Mouse (Mus musculus) testis, adult 10 weeks (tissue): Measurements from ENCODE around the gene B4galt1. TPM values are rescaled to one million over a fixed set of nuclear protein-coding genes. Genes with fewer than 3 reads are reported as not detected.

Experiments
- polyA plus RNA-seq: library from polyadenylated mRNA; stranded (reverse); fragments of 350-450 nt; fragmentation: Illumina TruSeq; extraction: RNeasy Lipid Tissue Mini Kit (QIAGEN cat#74804); gene quantifications from one replicate; pipeline ENCODE4 v1.2.3, GENCODE M21; 2014; ENCODE audit warnings: low read depth, low replicate concordance

The B4galt1 gene
- polyA plus RNA-seq, result 14.4 TPM

GRCm38 (mm10) chr4:40853565-40854386 lies at the start of gene B4galt1:
Gene B4galt1 (minus strand): TSS chr4:40854005.

GRCm38 (mm10) chr4:40757780-40758420 lies 95.9 kb downstream of the B4galt1 start, which contains the start of gene Smu1:
Gene Smu1 (minus strand): TSS chr4:40757923.

Other genes starting within 250 kb of the B4galt1 start
- gene Aptx, start 150.8 kb downstream of the B4galt1 start, polyA plus RNA-seq, result 59.7 TPM
- gene Dnaja1, start 131.9 kb downstream of the B4galt1 start, polyA plus RNA-seq, result 631 TPM
- gene Smu1, start 96.1 kb downstream of the B4galt1 start, polyA plus RNA-seq, result 125 TPM
- gene Spink4, start 66.0 kb upstream of the B4galt1 start, polyA plus RNA-seq, result not detected
- gene Bag1, start 94.3 kb upstream of the B4galt1 start, polyA plus RNA-seq, result 901 TPM
- 65.7 TPM for gene Chmp5, start 94.4 kb upstream of the B4galt1 start, polyA plus RNA-seq
- 42.1 TPM for gene Nfx1, start 116.9 kb upstream of the B4galt1 start, polyA plus RNA-seq
- 51.3 TPM for gene Aqp7, start 194.1 kb upstream of the B4galt1 start, polyA plus RNA-seq
- 0.38 TPM for gene Aqp3, start 244.2 kb upstream of the B4galt1 start, polyA plus RNA-seq